Mouse (Mus musculus) skeletal muscle tissue, adult 2 months (tissue): ENCODE data around the gene Olfr1179.
"Not testable (repeated sequence)": the region's sequence is repeated elsewhere in the genome, so short reads cannot be mapped to it uniquely, and the experiment has no call there.

Source experiments
- DNase-seq: peaks from one replicate; pipeline ENCODE4 v3.0.0-alpha.2; 2012; ENCODE audit warnings: low read depth, low spot score

Olfr1179 gene

GRCm38 (mm10) chr2:88406353-88406752 is at the start of gene Olfr1179:
Gene Olfr1179, minus strand, starts transcription at chr2:88406453.
- DNase-seq: no peak

GRCm38 (mm10) chr2:88454567-88454966 is 48.3 kb upstream of the Olfr1179 start, which contains the start of gene Olfr1183:
Gene Olfr1183, plus strand, starts transcription at chr2:88454867.
- DNase-seq: not testable (repeated sequence)

GRCm38 (mm10) chr2:88449031-88449430 is 42.8 kb upstream of the Olfr1179 start, which contains the start of gene Gm13757:
Gene Gm13757, minus strand, starts transcription at chr2:88449131.
- no peak for DNase-seq

- no peak for DNase-seq
Measured at GRCm38 (mm10) chr2:88426071-88426470, 19.8 kb upstream of the Olfr1179 start, which contains the start of gene Olfr1181. Gene Olfr1181, minus strand, starts transcription at chr2:88426171.

- DNase-seq: no peak
Measured at GRCm38 (mm10) chr2:88419051-88419450, 12.8 kb upstream of the Olfr1179 start, which contains the start of gene Olfr1180. Gene Olfr1180, minus strand, starts transcription at chr2:88419151.

GRCm38 (mm10) chr2:88386762-88387161 is 19.5 kb downstream of the Olfr1179 start, which contains the start of gene Olfr1178:
Gene Olfr1178, plus strand, starts transcription at chr2:88387062.
- no peak for DNase-seq

GRCm38 (mm10) chr2:88356304-88356703 is 49.9 kb downstream of the Olfr1179 start:
- no peak for DNase-seq
